Mouse (Mus musculus) stomach, embryonic 16.5 days (tissue): ENCODE data around the gene Slc1a3. TPM values are rescaled to one million over a fixed set of nuclear protein-coding genes. Genes with fewer than 3 reads are reported as not detected.

Source experiments
- ATAC-seq: fragments of 200-750 bp; cut with Nextera tagmentation; 2 replicates; pipeline ENCODE4 v1.8.0; 2017; ENCODE audit warnings: moderate number of reproducible peaks, moderate TSS enrichment; ENCODE audit not compliant: insufficient read depth, low FRiP score
- H3K27ac ChIP-seq: fragments of 300-500 bp; sonication (generic); 2 replicates; pipeline ENCODE4 v1.5.1; 2014; ENCODE audit warnings: low read length
- H3K27me3 ChIP-seq: fragments of 300-500 bp; sonication (generic); 2 replicates; pipeline ENCODE4 v1.6.1; 2014; ENCODE audit warnings: low read length, control low read depth, mixed read lengths; ENCODE audit not compliant: control insufficient read depth, insufficient read depth
- H3K36me3 ChIP-seq: fragments of 300-500 bp; sonication (generic); 2 replicates; pipeline ENCODE4 v1.6.1; 2014; ENCODE audit warnings: low read length; ENCODE audit not compliant: control insufficient read depth, insufficient read depth
- H3K4me1 ChIP-seq: fragments of 300-500 bp; sonication (generic); 2 replicates; pipeline ENCODE4 v1.6.1; 2014; ENCODE audit warnings: low read length, control low read depth, mixed read lengths; ENCODE audit not compliant: control insufficient read depth, insufficient read depth
- H3K4me2 ChIP-seq: fragments of 300-500 bp; sonication (generic); 2 replicates; pipeline ENCODE4 v1.6.1; 2014; ENCODE audit warnings: low read depth, low read length, mixed read lengths
- H3K4me3 ChIP-seq: fragments of 300-500 bp; sonication (generic); replicated peaks from 2 replicates; pipeline ENCODE4 v1.5.1; 2014; ENCODE audit warnings: mild to moderate bottlenecking, low read length
- H3K9ac ChIP-seq: fragments of 300-500 bp; sonication (generic); 2 replicates; pipeline ENCODE4 v1.6.1; 2014; ENCODE audit warnings: low read length
- H3K9me3 ChIP-seq: fragments of 300-500 bp; sonication (generic); replicated peaks from 2 replicates; pipeline ENCODE4 v1.6.1; 2016; ENCODE audit warnings: low read length, control low read depth; ENCODE audit not compliant: control insufficient read depth
- WGBS: fragments of 180-500 bp; shearing (Covaris S2); extraction: QIAGEN DNeasy Blood & Tissue Kit; methylation state at CpG from one replicate; pipeline ENCODE4 v1.1.7; 2014; 5-methylcytosine and 5-hydroxymethylcytosine counted together
- polyA plus RNA-seq: library from polyadenylated mRNA; unstranded; fragments of >200 nt; fragmentation: Nextera tagmentation; extraction: Ambion mirVana; gene quantifications from 2 replicates; pipeline ENCODE4 v1.2.1, GENCODE M21; 2015

Slc1a3 gene
- polyA plus RNA-seq, 1 experiment from 2014 or later, result 14.2 TPM

DNA sequence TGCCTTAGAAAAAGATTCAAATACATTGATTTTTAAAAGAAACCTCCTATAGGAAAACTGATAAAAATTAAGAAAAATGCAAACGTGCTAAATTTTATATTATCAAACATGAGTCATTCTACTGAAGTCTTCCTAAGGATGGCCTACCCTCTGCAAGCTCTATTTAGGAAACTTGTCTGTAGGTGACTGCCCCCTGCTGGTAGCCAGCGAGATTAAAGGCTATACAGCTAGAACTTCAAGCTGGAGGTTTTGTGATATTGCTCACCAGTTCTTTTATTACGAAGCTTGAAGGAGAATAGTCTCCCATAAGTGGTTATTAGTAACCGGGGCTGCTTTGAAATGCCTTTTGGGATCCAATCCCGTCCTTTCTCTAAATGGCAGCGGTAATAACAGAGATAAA is 77.2 kb downstream of the Slc1a3 start:
- Histone ChIP-seq H3K4me1 (no peaks in the 10 kb centered on the region), H3K27me3 (no peaks in the 10 kb centered on the region), H3K36me3 (no peaks in the 10 kb centered on the region), H3K27ac (no peak overlapping the region), H3K9me3 (no peaks in the 10 kb centered on the region), H3K9ac (no peak overlapping the region), H3K4me3 (no peak overlapping the region), H3K4me2 (no peak overlapping the region)
- 64% methylated on average over 6 of the region's 6 CpGs for WGBS
- ATAC-seq, result no peak

DNA sequence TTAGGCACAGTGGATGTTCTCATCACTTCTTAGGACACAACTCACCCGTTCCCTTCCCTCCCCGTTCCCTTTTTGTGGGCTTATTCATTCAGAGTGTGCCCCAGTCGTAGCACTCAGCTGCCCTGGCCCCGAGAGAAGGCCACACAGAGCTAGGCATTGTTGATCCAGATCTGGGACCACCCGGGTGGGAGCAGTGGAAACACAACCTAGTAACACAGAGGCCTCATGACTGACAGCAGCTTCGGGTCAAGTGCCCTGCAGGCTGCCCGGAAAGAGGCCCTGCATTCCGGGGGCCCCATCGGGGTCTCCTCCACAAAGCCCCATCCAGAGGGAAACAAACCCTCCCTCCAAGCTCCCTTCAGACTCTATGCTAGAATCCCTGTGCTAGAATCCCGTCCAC is 78.2 kb downstream of the Slc1a3 start:
- WGBS, result 36% methylated on average over 10 of the region's 10 CpGs
- Histone ChIP-seq H3K4me3 (no peak overlapping the region), H3K9ac (no peak overlapping the region), H3K4me1 (no peaks in the 10 kb centered on the region), H3K9me3 (no peaks in the 10 kb centered on the region), H3K27ac (no peak overlapping the region), H3K36me3 (no peaks in the 10 kb centered on the region), H3K4me2 (no peak overlapping the region), H3K27me3 (no peaks in the 10 kb centered on the region)
- no peak for ATAC-seq

DNA sequence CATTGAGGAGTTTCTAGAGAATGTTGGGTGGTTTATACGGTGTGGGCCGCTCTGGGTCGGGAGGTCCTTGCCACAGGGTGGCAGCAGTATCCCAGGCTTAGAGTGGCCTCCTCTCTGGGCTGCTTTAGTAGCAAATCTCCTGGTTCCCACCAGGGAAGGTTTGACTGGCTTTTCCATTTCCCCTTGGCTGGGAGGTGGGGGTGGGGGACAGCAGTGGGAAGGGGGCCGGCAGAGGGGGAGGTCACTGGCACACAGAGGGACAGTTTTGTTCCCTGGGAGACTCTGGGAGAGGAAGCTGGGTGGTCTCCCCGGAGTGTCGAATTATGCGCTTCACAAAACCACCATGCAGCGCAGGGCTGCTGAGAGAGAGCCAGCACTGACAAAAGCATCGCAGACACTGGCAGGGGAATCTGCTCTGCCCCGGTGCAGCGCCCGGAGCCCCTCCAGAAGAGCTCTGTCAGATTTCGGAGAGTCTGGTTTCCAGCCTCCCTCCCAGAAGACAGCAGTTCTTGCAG is 81.2 kb downstream of the Slc1a3 start:
- no peaks in the 10 kb centered on the region for H3K27me3 ChIP-seq
- peak overlapping the region; percentile 54 for H3K9ac ChIP-seq
- no peak overlapping the region for H3K27ac ChIP-seq
- H3K36me3 ChIP-seq, result no peaks in the 10 kb centered on the region
- peak overlapping the region; percentile 71 for H3K4me2 ChIP-seq
- H3K9me3 ChIP-seq, result no peaks in the 10 kb centered on the region
- peak; percentile 87 for ATAC-seq
- H3K4me1 ChIP-seq, result peaks cover 2% of the 10 kb centered on the region; the same call in 1 of the 2 replicates
- WGBS, result under 1% methylated on average over 13 of the region's 13 CpGs
- H3K4me3 ChIP-seq, result peak overlapping the region; percentile 42

DNA sequence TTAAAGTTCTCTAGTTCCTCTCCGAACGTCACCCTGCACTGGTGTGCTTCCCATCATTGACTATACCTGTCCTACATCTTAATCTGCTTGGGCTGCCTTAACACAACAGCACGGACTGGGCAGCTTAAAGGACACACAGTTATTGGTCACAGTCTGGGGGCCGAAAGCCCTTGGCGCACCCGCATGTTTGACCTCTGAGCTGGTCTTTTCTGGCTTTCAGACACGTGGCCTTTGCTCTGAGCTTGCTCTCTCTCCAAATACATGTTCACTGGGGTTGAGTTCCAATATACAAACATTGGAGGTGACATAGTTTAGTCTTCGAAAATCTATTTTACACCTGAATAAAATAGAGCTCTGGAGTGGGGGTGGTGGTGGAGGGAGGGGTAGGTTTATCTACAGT is 82.4 kb downstream of the Slc1a3 start:
- H3K27ac ChIP-seq, result no peak overlapping the region
- H3K9ac ChIP-seq, result no peak overlapping the region
- no peaks in the 10 kb centered on the region for H3K27me3 ChIP-seq
- no peak overlapping the region for H3K4me3 ChIP-seq
- no peak overlapping the region for H3K4me2 ChIP-seq
- no peaks in the 10 kb centered on the region for H3K9me3 ChIP-seq
- WGBS, result 69% methylated on average over 8 of the region's 8 CpGs
- peaks cover 2% of the 10 kb centered on the region; the same call in 1 of the 2 replicates for H3K4me1 ChIP-seq
- ATAC-seq, result no peak
- H3K36me3 ChIP-seq, result no peaks in the 10 kb centered on the region

DNA sequence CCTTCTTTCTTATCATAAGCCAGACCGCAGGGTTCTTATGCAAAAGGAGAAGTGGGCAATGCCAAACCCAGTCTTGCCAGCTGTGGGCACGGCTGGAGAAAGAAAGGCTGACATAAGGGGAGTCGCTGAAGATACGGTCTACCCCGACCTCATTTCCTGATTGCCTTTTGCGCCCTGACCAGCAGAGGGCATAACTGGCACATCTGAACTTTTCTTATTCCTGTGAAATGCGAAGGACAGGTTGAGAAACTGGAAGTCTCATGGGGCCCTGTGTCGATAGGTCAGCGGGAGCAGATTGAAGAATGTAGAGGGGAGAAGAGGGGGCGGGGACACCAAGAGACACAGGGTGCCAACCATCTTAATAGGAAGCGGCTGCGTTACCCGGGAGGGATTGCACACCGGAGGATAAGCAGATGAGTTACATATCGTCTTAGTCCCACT is 83.4 kb downstream of the Slc1a3 start:
- WGBS, result 4% methylated on average over 15 of the region's 15 CpGs
- H3K4me2 ChIP-seq, result peak overlapping the region; percentile 88
- peak overlapping the region; percentile 48 for H3K4me3 ChIP-seq
- H3K36me3 ChIP-seq, result no peaks in the 10 kb centered on the region
- peak overlapping the region; percentile 62 for H3K9ac ChIP-seq
- H3K9me3 ChIP-seq, result no peaks in the 10 kb centered on the region
- H3K27me3 ChIP-seq, result no peaks in the 10 kb centered on the region
- ATAC-seq, result peak; percentile 34; the same call in 1 of the 2 replicates
- H3K4me1 ChIP-seq, result peaks cover 2% of the 10 kb centered on the region; the same call in 1 of the 2 replicates
- H3K27ac ChIP-seq, result no peak overlapping the region

DNA sequence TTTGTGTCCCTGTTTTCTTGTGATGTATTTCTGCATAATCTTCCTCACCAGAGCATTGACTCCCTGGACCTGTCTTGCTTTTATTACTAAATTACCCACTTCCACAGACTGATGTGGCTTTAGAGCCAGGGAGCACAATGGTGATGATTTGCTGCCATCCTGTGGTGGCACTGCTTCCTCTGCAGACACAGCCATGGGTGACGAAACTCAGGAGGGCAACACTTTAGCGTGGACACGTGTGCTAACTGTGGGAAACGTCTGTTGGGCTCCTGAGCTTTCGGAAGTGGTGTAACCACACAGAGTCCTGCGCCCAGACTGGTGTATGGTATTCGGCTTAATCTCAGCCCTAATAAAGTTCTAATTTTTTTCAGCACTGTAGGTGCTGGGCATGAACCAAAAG is 85.2 kb downstream of the Slc1a3 start:
- Histone ChIP-seq H3K9ac (no peak overlapping the region), H3K36me3 (no peaks in the 10 kb centered on the region), H3K4me2 (no peak overlapping the region), H3K27ac (no peak overlapping the region), H3K4me3 (no peak overlapping the region), H3K27me3 (no peaks in the 10 kb centered on the region), H3K9me3 (no peaks in the 10 kb centered on the region), H3K4me1 (peaks cover 2% of the 10 kb centered on the region; the same call in 1 of the 2 replicates)
- 49% methylated on average over 7 of the region's 7 CpGs for WGBS
- no peak for ATAC-seq

DNA sequence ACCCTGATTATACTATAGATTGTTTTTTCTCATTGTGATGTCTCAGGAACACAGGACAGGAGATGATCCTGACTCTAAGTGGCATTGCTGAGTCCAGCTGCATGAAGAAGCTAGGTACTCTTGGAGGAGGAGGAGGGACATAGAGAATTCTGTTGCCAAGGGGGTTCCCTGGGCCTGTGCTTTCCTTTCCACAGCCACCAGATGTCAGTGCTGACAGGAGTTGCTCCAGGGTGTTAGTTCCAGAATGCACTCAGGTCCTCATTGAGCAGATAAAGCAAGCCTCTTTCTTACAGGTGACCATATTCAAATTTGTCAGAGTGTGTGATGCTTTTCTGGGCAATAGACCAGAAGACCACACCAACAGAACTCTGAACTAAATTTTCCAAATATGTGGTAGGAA is 86.7 kb downstream of the Slc1a3 start:
- Histone ChIP-seq H3K27me3 (no peaks in the 10 kb centered on the region), H3K4me3 (no peak overlapping the region)

DNA sequence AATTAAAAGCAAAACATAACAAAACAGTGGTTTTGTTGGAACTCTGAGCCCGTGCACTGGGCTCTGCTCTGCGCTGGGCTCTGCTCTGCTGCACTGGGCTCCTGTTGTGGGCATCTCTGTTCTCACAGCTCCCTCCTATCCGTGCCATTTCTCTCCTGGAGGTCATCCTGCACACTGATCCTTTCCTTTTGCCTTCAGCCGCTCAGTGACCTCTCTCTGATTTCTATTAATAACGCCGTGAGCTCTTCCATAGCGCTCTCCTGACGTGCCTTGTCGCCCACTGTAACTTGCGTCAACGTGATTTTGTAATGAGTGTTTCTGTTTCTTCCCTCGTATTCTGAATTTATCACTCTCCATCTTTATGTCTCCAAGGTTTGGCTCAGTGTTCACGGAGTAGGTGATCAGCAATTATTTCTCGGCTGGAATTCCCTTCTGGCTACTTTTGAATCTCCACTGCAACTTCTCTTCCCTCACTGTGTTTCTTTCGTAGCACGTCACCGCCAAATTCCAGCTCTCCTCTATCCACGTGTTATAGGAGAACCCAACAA is 91.0 kb downstream of the Slc1a3 start:
- H3K9ac ChIP-seq, result no peak overlapping the region
- 81% methylated on average over 18 of the region's 18 CpGs for WGBS
- no peak overlapping the region for H3K4me3 ChIP-seq
- no peak overlapping the region for H3K27ac ChIP-seq
- H3K36me3 ChIP-seq, result no peaks in the 10 kb centered on the region
- no peaks in the 10 kb centered on the region for H3K9me3 ChIP-seq
- no peak for ATAC-seq
- H3K27me3 ChIP-seq, result no peaks in the 10 kb centered on the region
- H3K4me1 ChIP-seq, result no peaks in the 10 kb centered on the region
- H3K4me2 ChIP-seq, result no peak overlapping the region

More for the DNA sequence above, 86.7 kb downstream of the Slc1a3 start:
- no peak overlapping the region for H3K4me2 ChIP-seq
- no peak for ATAC-seq
- H3K36me3 ChIP-seq, result no peaks in the 10 kb centered on the region
- H3K9ac ChIP-seq, result no peak overlapping the region
- H3K27ac ChIP-seq, result no peak overlapping the region
- H3K9me3 ChIP-seq, result no peaks in the 10 kb centered on the region
- H3K4me1 ChIP-seq, result peaks cover 2% of the 10 kb centered on the region; the same call in 1 of the 2 replicates

DNA sequence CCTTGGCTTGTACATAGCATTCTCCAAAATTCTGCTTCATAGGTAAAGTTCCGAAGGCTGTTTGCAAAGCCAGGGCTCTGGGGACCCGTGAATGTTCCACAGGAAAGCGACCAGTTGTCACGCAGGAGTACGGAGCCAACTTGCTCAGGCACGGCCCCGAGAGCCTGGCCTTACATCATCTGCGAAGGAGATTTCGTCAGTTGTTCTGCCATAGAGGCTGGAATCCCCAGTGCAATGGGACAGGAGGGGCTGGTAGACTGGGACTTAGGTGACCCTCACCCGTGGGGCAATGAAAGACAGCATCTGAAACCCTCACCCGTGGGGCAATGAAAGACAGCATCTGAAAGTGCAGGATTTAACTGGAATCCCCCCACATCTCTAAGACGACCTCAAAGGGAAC is 94.3 kb downstream of the Slc1a3 start:
- no peaks in the 10 kb centered on the region for H3K36me3 ChIP-seq
- no peak for ATAC-seq
- H3K4me1 ChIP-seq, result no peaks in the 10 kb centered on the region
- H3K9ac ChIP-seq, result no peak overlapping the region
- no peak overlapping the region for H3K4me2 ChIP-seq
- H3K9me3 ChIP-seq, result no peaks in the 10 kb centered on the region
- H3K27me3 ChIP-seq, result no peaks in the 10 kb centered on the region
- no peak overlapping the region for H3K27ac ChIP-seq
- WGBS, result 76% methylated on average over 12 of the region's 12 CpGs
- no peak overlapping the region for H3K4me3 ChIP-seq
